Mouse (Mus musculus) megakaryocyte, embryonic 14.5 days (primary cell): ENCODE data around the gene Cep70. TPM values are rescaled to one million over a fixed set of nuclear protein-coding genes. Genes with fewer than 3 reads are reported as not detected.

Experiments used
- H3K27me3 ChIP-seq: replicated peaks from 2 replicates; pipeline ENCODE3; 2012; ENCODE audit warnings: inconsistent platforms
- H3K36me3 ChIP-seq: replicated peaks from 2 replicates; pipeline ENCODE3; 2012; ENCODE audit warnings: low read length, inconsistent platforms, mixed read lengths
- H3K4me1 ChIP-seq: 2 replicates; pipeline ENCODE4 v1.6.1; 2012; ENCODE audit warnings: inconsistent platforms
- H3K4me3 ChIP-seq: replicated peaks from 2 replicates; pipeline ENCODE3; 2012; ENCODE audit warnings: moderate library complexity, mild to moderate bottlenecking, inconsistent platforms
- H3K9me3 ChIP-seq: 2 replicates; pipeline ENCODE4 v1.6.1; 2012; ENCODE audit warnings: inconsistent platforms
- FLI1 ChIP-seq: IDR thresholded peaks from 2 replicates; pipeline ENCODE4 v1.6.1; 2012; ENCODE audit warnings: low read length, inconsistent platforms, mixed read lengths
- GATA1 ChIP-seq: IDR thresholded peaks from 3 replicates; pipeline ENCODE4 v1.6.1; 2012; ENCODE audit warnings: mixed read lengths, low read length, inconsistent platforms, borderline replicate concordance
- polyA plus RNA-seq: library from polyadenylated mRNA; stranded (reverse); fragments of >175 nt; gene quantifications from 2 replicates; pipeline ENCODE4 v1.2.3, GENCODE M21; 2012; ENCODE audit warnings: low replicate concordance; ENCODE audit not compliant: insufficient read depth

The Cep70 gene
- 0.56 TPM in 1 of 2 replicates, not detected in the other for polyA plus RNA-seq

GRCm38 (mm10) chr9:99243190-99243894 lies at the start of gene Cep70:
Gene Cep70, plus strand, starts transcription at chr9:99243367.
- TF ChIP-seq GATA1 (no peak), FLI1 (no peak)
- Histone ChIP-seq H3K27me3 (no peaks in the 10 kb centered on the region), H3K9me3 (0 out of 2 replicates have a peak, but pooled peaks cover 3% of the 10 kb centered on the region), H3K4me3 (peak within 1 kb of the TSS; percentile 97), H3K36me3 (peaks cover 38% of the 10 kb centered on the region), H3K4me1 (peaks cover 84% of the 10 kb centered on the region)

- no peak; the same call in 1 of the 2 replicates for TF ChIP-seq FLI1
- peak; percentile 47; the same call in 1 of the 3 replicates for TF ChIP-seq GATA1
- peaks cover 41% of the 10 kb centered on the region for H3K36me3 ChIP-seq
- H3K4me1 ChIP-seq: peaks cover 88% of the 10 kb centered on the region
- H3K27me3 ChIP-seq: no peaks in the 10 kb centered on the region
- H3K9me3 ChIP-seq: no peaks in the 10 kb centered on the region
- H3K4me3 ChIP-seq: peak overlapping the region; percentile 59
Measured at GRCm38 (mm10) chr9:99212643-99213042, 30.5 kb upstream of the Cep70 start.

GRCm38 (mm10) chr9:99216182-99216581 lies 27.0 kb upstream of the Cep70 start:
- TF ChIP-seq GATA1 (no peak), FLI1 (no peak)
- Histone ChIP-seq H3K4me1 (peaks cover 92% of the 10 kb centered on the region), H3K9me3 (no peaks in the 10 kb centered on the region), H3K36me3 (peaks cover 39% of the 10 kb centered on the region), H3K4me3 (no peak overlapping the region), H3K27me3 (no peaks in the 10 kb centered on the region)

GRCm38 (mm10) chr9:99217999-99218719 lies 25.0 kb upstream of the Cep70 start:
- Histone ChIP-seq H3K36me3 (peaks cover 36% of the 10 kb centered on the region), H3K27me3 (no peaks in the 10 kb centered on the region), H3K4me3 (peak overlapping the region; percentile 51), H3K4me1 (peaks cover 85% of the 10 kb centered on the region), H3K9me3 (no peaks in the 10 kb centered on the region)
- TF ChIP-seq FLI1: no peak
- TF ChIP-seq GATA1: no peak

GRCm38 (mm10) chr9:99221636-99222035 lies 21.5 kb upstream of the Cep70 start:
- Histone ChIP-seq H3K9me3 (no peaks in the 10 kb centered on the region), H3K4me1 (peaks cover 63% of the 10 kb centered on the region), H3K4me3 (no peak overlapping the region), H3K36me3 (peaks cover 25% of the 10 kb centered on the region), H3K27me3 (no peaks in the 10 kb centered on the region)
- TF ChIP-seq GATA1 (no peak), FLI1 (no peak)

- H3K27me3 ChIP-seq: no peaks in the 10 kb centered on the region
- no peak for TF ChIP-seq FLI1
- TF ChIP-seq GATA1: no peak
- H3K4me3 ChIP-seq: no peak overlapping the region
- H3K9me3 ChIP-seq: no peaks in the 10 kb centered on the region
- H3K36me3 ChIP-seq: peaks cover 37% of the 10 kb centered on the region
- peaks cover 43% of the 10 kb centered on the region for H3K4me1 ChIP-seq
Measured at GRCm38 (mm10) chr9:99224583-99224982, 18.6 kb upstream of the Cep70 start.

GRCm38 (mm10) chr9:99229450-99229849 lies 13.7 kb upstream of the Cep70 start:
- H3K9me3 ChIP-seq: peaks cover 3% of the 10 kb centered on the region; the same call in 1 of the 2 replicates
- TF ChIP-seq FLI1 (no peak), GATA1 (no peak)
- no peak overlapping the region for H3K4me3 ChIP-seq
- peaks cover 58% of the 10 kb centered on the region for H3K36me3 ChIP-seq
- H3K4me1 ChIP-seq: peaks cover 13% of the 10 kb centered on the region; the same call in 1 of the 2 replicates
- no peaks in the 10 kb centered on the region for H3K27me3 ChIP-seq

GRCm38 (mm10) chr9:99237139-99237538 lies 6.0 kb upstream of the Cep70 start, which contains the start of gene Faiml:
Gene Faiml, minus strand, starts transcription at chr9:99237239.
- peaks cover 4% of the 10 kb centered on the region for H3K27me3 ChIP-seq
- no peak within 1 kb of the TSS for H3K4me3 ChIP-seq
- TF ChIP-seq GATA1 (no peak), FLI1 (no peak)
- peaks cover 49% of the 10 kb centered on the region for H3K36me3 ChIP-seq
- H3K9me3 ChIP-seq: 0 out of 2 replicates have a peak, but pooled peaks cover 3% of the 10 kb centered on the region
- peaks cover 49% of the 10 kb centered on the region for H3K4me1 ChIP-seq

GRCm38 (mm10) chr9:99238276-99238675 lies 4.9 kb upstream of the Cep70 start:
- no peak overlapping the region for H3K4me3 ChIP-seq
- TF ChIP-seq FLI1: no peak
- TF ChIP-seq GATA1: no peak
- peaks cover 55% of the 10 kb centered on the region for H3K4me1 ChIP-seq

GRCm38 (mm10) chr9:99239256-99239655 lies 3.9 kb upstream of the Cep70 start:
- Histone ChIP-seq H3K9me3 (0 out of 2 replicates have a peak, but pooled peaks cover 3% of the 10 kb centered on the region), H3K4me1 (peaks cover 62% of the 10 kb centered on the region), H3K36me3 (peaks cover 36% of the 10 kb centered on the region), H3K4me3 (no peak overlapping the region), H3K27me3 (peaks cover 4% of the 10 kb centered on the region)
- no peak for TF ChIP-seq FLI1
- no peak for TF ChIP-seq GATA1

More at GRCm38 (mm10) chr9:99238276-99238675, 4.9 kb upstream of the Cep70 start:
- H3K27me3 ChIP-seq: peaks cover 4% of the 10 kb centered on the region
- peaks cover 41% of the 10 kb centered on the region for H3K36me3 ChIP-seq
- H3K9me3 ChIP-seq: 0 out of 2 replicates have a peak, but pooled peaks cover 3% of the 10 kb centered on the region
